Mouse (Mus musculus): ENCODE results near the gene Cplx3.

GRCm38 (mm10) chr9:57577144-57577849, 28.8 kb downstream of the Cplx3 start:
- TF ChIP-seq POLR2AphosphoS2 (IDR thresholded peaks at IDR 0.05; ENCODE audit: low read depth, low read length) (no peak), ELF1 (IDR thresholded peaks at IDR 0.05; ENCODE audit: low read depth, low read length) (no peak), NELFE (IDR thresholded peaks at IDR 0.05; ENCODE audit: low read depth, low read length) (no peak), MAFK (IDR thresholded peaks at IDR 0.05; ENCODE audit: insufficient replicate concordance, low read length) (no peak), CTCF (conservative IDR thresholded peaks at IDR 0.05 in 1 of 2, IDR thresholded peaks at IDR 0.05 in 1 of 2; ENCODE audit: low read depth in 2 of 2, low read length in 2 of 2) (no peak), POLR2A (IDR thresholded peaks at IDR 0.05; ENCODE audit: low read depth, low read length) (no peak), EP300 (IDR thresholded peaks at IDR 0.05; ENCODE audit: low read length) (no peak), ZKSCAN1 (IDR thresholded peaks at IDR 0.05; ENCODE audit: borderline replicate concordance, low read depth, low read length) (no peak), MYC (IDR thresholded peaks at IDR 0.05; ENCODE audit: low read depth, low read length) (no peak), ZC3H11A (IDR thresholded peaks at IDR 0.05; ENCODE audit: low read depth, low read length) (no peak), JUND (conservative IDR thresholded peaks at IDR 0.05; ENCODE audit: low read depth, low read length) (no peak), E2F4 (IDR thresholded peaks at IDR 0.05; ENCODE audit: insufficient replicate concordance, low read depth, low read length) (no peak), USF1 (IDR thresholded peaks at IDR 0.05; ENCODE audit: low read depth, low read length) (no peak), PAX5 (IDR thresholded peaks at IDR 0.05; ENCODE audit: low read length) (no peak)
